Mouse (Mus musculus) kidney, adult 2 months (tissue): ENCODE measurements around the gene Mllt1.

Source experiments
- CTCF ChIP-seq: fragments of 200-500 bp; conservative IDR thresholded peaks from 2 replicates; pipeline ENCODE4 v1.5.1; 2011; ENCODE audit warnings: low read depth, mild to moderate bottlenecking, control low read depth, low read length, moderate library complexity, mixed read lengths; ENCODE audit not compliant: insufficient read depth, insufficient read length
- POLR2A ChIP-seq: fragments of 200-500 bp; IDR thresholded peaks from one replicate; pipeline ENCODE4 v1.6.1; 2011; ENCODE audit warnings: low read depth, low read length, control low read depth

GRCm38 (mm10) chr17:56869481-56869977 lies 65.7 kb downstream of the Mllt1 start:
- TF ChIP-seq CTCF (no peak), POLR2A (no peak)
